Mouse (Mus musculus) midbrain, postnatal 0 days (tissue): ENCODE results near the gene Ctnnd2. TPM values are rescaled to one million over a fixed set of nuclear protein-coding genes. Genes with fewer than 3 reads are reported as not detected.

Source experiments
- ATAC-seq: fragments of 200-750 bp; cut with Nextera tagmentation; 2 replicates; pipeline ENCODE4 v1.8.0; 2017; ENCODE audit warnings: moderate number of reproducible peaks, mild to moderate bottlenecking, moderate TSS enrichment, moderate library complexity; ENCODE audit not compliant: low FRiP score
- DNase-seq: peaks from one replicate; pipeline ENCODE4 v3.0.0-alpha.2; 2015; ENCODE audit warnings: low spot score
- H3K27ac ChIP-seq: fragments of 300-500 bp; sonication (generic); 2 replicates; pipeline ENCODE4 v1.5.1; 2014; ENCODE audit warnings: low read depth, mild to moderate bottlenecking, low read length, mixed read lengths
- H3K27me3 ChIP-seq: fragments of 300-500 bp; sonication (generic); 2 replicates; pipeline ENCODE4 v1.6.1; 2014; ENCODE audit warnings: low read length, control low read depth, mixed read lengths; ENCODE audit not compliant: insufficient read depth
- H3K36me3 ChIP-seq: fragments of 300-500 bp; sonication (generic); 2 replicates; pipeline ENCODE4 v1.6.1; 2014; ENCODE audit warnings: low read length, control low read depth, mixed read lengths; ENCODE audit not compliant: insufficient read depth
- H3K4me1 ChIP-seq: fragments of 300-500 bp; sonication (generic); 2 replicates; pipeline ENCODE4 v1.6.1; 2014; ENCODE audit warnings: mild to moderate bottlenecking, control low read depth, antibody characterized with exemption, low read length, mixed read lengths; ENCODE audit not compliant: insufficient read depth
- H3K4me2 ChIP-seq: fragments of 300-500 bp; sonication (generic); 2 replicates; pipeline ENCODE4 v1.6.1; 2014; ENCODE audit warnings: low read depth, mild to moderate bottlenecking, low read length, mixed read lengths; ENCODE audit not compliant: poor library complexity, severe bottlenecking
- H3K4me3 ChIP-seq: fragments of 300-500 bp; sonication (generic); 2 replicates; pipeline ENCODE4 v1.5.1; 2014; ENCODE audit warnings: low read depth, mild to moderate bottlenecking, low read length, moderate library complexity
- H3K9ac ChIP-seq: fragments of 300-500 bp; sonication (generic); replicated peaks from 2 replicates; pipeline ENCODE4 v1.6.1; 2014; ENCODE audit warnings: mild to moderate bottlenecking, low read length, moderate library complexity, mixed read lengths; ENCODE audit not compliant: poor library complexity, severe bottlenecking
- H3K9me3 ChIP-seq: fragments of 300-500 bp; sonication (generic); 2 replicates; pipeline ENCODE4 v1.6.1; 2016; ENCODE audit warnings: low read length, control low read depth
- CTCF ChIP-seq: IDR thresholded peaks from 2 replicates; pipeline ENCODE4 v1.5.1; 2016; ENCODE audit warnings: antibody characterized with exemption, mild to moderate bottlenecking
- WGBS: fragments of 180-500 bp; shearing (Covaris S2); extraction: QIAGEN DNeasy Blood & Tissue Kit; methylation state at CpG from one replicate; pipeline ENCODE4 v1.1.7; 2014; 5-methylcytosine and 5-hydroxymethylcytosine counted together
- polyA plus RNA-seq: library from polyadenylated mRNA; unstranded; fragments of >200 nt; fragmentation: Nextera tagmentation; extraction: Ambion mirVana; gene quantifications from 2 replicates; pipeline ENCODE4 v1.2.1, GENCODE M21; 2015
- total RNA-seq: library from RNA; depleted of rRNA; stranded (reverse); fragments of >200 nt; gene quantifications from 2 replicates; pipeline ENCODE4 v1.2.3, GENCODE M21; 2014

The Ctnnd2 gene
- total and polyA plus RNA-seq, 2 experiments from 2014 or later: 89.0 to 178 TPM

DNA sequence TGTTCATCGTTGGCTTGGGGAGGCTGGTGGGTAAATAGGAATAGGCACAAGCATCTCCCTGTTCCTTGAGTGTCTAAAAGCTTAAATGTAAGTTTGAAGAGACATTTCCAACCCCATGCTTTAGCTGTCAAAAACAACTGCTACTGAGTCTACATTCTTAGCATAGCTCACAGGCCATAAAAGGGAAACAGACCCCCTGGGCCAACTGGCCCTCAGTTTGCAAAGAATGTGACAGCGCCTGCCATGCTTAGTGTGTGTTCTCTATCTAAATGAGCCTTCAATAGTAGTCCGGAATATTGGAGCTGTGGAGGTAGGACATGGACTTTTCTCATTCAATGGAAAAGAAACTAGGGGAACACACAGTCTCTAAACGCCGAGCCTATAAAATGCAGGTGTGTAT lies 390.0 kb downstream of the Ctnnd2 start:
- no peak for DNase-seq
- Histone ChIP-seq H3K27me3 (no peaks in the 10 kb centered on the region), H3K4me2 (no peak overlapping the region), H3K9ac (no peak overlapping the region), H3K4me1 (no peaks in the 10 kb centered on the region), H3K9me3 (no peaks in the 10 kb centered on the region), H3K36me3 (no peaks in the 10 kb centered on the region), H3K4me3 (no peak overlapping the region), H3K27ac (no peak overlapping the region)
- 87% methylated on average over 5 of the region's 5 CpGs for WGBS
- no peak for ATAC-seq
- TF ChIP-seq CTCF: no peak

DNA sequence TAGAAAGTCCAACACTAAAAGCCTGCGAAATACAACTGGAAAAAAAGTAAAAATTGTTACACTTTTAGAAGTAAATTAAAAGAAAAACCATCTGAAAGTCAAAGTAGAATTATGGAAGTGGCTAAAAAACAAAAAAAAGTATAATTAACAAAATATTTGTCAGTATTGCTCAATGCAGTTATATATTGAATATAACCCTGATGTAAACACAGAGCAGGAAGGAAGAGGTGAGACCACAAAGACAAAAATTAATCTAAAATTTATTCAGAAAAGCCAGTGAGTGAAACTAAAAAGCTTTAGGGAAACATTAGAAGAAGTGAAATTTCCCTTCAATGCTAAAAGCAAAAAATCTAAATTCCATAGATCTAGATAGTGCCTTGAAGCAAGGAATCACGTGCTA lies 392.2 kb downstream of the Ctnnd2 start:
- ATAC-seq: no peak
- Histone ChIP-seq H3K4me2 (no peak overlapping the region), H3K36me3 (no peaks in the 10 kb centered on the region), H3K27me3 (no peaks in the 10 kb centered on the region), H3K9me3 (no peaks in the 10 kb centered on the region), H3K4me1 (no peaks in the 10 kb centered on the region), H3K9ac (no peak overlapping the region), H3K4me3 (no peak overlapping the region), H3K27ac (no peak overlapping the region)
- WGBS: 79% methylated on average over 2 of the region's 2 CpGs
- no peak for TF ChIP-seq CTCF
- DNase-seq: no peak

DNA sequence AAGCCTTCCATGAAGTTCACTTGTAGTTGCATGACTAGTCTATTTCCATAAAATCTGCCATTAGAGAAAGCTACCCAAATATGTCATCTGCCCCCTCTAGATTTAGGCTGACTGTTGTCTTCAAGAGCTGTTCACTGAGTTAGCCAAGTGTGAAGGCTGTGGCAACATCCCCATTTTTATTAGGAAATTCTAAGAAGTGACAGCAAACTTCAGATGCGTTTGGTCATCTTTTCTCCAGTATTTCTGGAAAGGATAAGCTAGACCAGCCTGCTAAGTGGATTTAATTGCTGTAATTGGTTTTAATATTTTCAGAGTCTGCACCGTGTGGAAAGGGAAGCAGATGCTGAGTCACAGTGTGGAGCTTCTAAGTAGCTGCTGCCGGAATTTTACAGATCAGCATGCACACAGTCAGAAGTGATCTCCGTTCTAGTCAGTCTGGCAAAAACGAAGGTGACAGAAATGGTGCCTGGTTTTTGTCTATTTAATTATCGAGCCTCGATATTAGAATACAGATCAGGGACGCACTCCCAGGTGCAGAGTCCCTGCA lies 397.9 kb downstream of the Ctnnd2 start:
- DNase-seq: peak; percentile 58
- H3K27me3 ChIP-seq: no peaks in the 10 kb centered on the region

DNA sequence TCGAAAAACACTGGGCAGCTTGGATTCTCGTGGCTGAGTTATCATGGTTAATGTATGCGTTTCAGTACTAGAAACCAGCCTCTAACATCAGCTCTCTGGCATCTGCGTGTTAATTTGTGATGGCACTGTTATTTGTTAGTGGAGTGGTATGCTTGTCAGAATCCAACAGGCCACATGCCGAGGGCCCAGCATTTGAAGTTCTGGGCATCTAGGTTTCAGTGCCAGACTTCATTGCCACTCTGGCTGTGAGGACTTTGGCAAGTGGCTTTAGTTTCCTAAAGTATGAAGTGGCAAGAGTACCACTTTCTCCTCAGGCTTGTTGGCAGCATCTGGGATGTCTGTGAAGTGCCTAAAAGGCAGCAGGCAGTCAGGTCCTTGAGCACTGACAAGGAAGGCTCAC lies 415.1 kb downstream of the Ctnnd2 start:
- no peaks in the 10 kb centered on the region for H3K9me3 ChIP-seq
- ATAC-seq (no peak), DNase-seq (peak; percentile 62)
- H3K9ac ChIP-seq: no peak overlapping the region
- no peaks in the 10 kb centered on the region for H3K36me3 ChIP-seq
- no peaks in the 10 kb centered on the region for H3K27me3 ChIP-seq
- H3K4me3 ChIP-seq: no peak overlapping the region
- H3K4me1 ChIP-seq: no peaks in the 10 kb centered on the region
- H3K27ac ChIP-seq: no peak overlapping the region
- no peak overlapping the region for H3K4me2 ChIP-seq
- WGBS: 73% methylated on average over 5 of the region's 5 CpGs
- no peak for TF ChIP-seq CTCF

More for the DNA sequence above, 397.9 kb downstream of the Ctnnd2 start:
- Histone ChIP-seq H3K9me3 (no peaks in the 10 kb centered on the region), H3K4me1 (no peaks in the 10 kb centered on the region), H3K9ac (no peak overlapping the region), H3K27ac (no peak overlapping the region; the same call in 1 of the 2 replicates), H3K36me3 (no peaks in the 10 kb centered on the region), H3K4me2 (no peak overlapping the region), H3K4me3 (no peak overlapping the region)
- TF ChIP-seq CTCF: no peak
- WGBS: 66% methylated on average over 8 of the region's 8 CpGs
- no peak for ATAC-seq

DNA sequence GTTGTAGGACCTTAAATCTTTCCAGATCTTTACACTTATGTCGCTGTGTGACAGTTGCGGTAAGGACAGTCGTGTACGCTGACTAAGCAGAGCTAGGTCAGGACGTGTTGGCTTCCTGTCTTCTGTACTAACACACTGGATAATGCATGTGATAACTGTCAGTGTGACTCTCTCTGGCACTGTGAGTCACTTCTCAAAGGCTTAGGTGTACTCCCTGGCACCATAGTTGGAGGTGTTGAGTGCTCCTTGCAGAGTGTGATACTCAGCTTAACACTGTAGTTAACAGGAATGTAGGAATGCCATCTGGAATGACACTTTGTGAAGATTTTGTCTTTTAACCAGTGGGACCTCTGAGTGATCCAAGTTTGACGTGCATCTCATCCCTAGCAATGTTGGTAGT lies 418.5 kb downstream of the Ctnnd2 start:
- no peaks in the 10 kb centered on the region for H3K27me3 ChIP-seq
- H3K27ac ChIP-seq: no peak overlapping the region
- ATAC-seq: no peak
- TF ChIP-seq CTCF: no peak
- H3K9ac ChIP-seq: no peak overlapping the region
- no peaks in the 10 kb centered on the region for H3K4me1 ChIP-seq
- 96% methylated on average over 6 of the region's 6 CpGs for WGBS
- no peak for DNase-seq
- H3K4me2 ChIP-seq: no peak overlapping the region
- no peaks in the 10 kb centered on the region for H3K9me3 ChIP-seq
- H3K4me3 ChIP-seq: no peak overlapping the region
- no peaks in the 10 kb centered on the region for H3K36me3 ChIP-seq

DNA sequence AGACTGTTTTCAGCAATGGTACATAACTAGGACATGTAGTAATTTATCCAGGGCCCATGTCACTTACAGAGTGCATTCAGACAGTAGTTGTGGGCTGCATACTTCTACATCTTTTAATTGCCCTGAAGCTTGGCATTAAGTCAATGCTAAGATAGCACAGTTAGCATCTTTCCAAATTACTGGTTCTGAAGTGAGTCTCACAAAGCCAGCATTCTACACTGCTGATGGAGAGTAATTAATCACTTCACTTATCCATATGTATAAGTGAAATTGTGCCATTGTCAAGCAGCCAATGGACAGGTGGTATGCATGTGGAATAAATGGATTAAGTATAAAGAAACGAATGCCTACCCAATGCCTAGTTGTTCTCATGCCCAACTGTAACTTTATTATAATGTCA lies 423.1 kb downstream of the Ctnnd2 start:
- Histone ChIP-seq H3K9ac (no peak overlapping the region), H3K27ac (no peak overlapping the region), H3K4me2 (no peak overlapping the region), H3K4me3 (no peak overlapping the region), H3K27me3 (no peaks in the 10 kb centered on the region), H3K9me3 (no peaks in the 10 kb centered on the region), H3K36me3 (no peaks in the 10 kb centered on the region), H3K4me1 (no peaks in the 10 kb centered on the region)
- no peak for ATAC-seq
- 15% methylated on average over 1 of the region's 1 CpGs for WGBS
- no peak for TF ChIP-seq CTCF
- DNase-seq: no peak
